Mouse (Mus musculus): ENCODE results near the gene Rfc1.

The Rfc1 gene

GRCm38 (mm10) chr5:65231289-65232003, 104.0 kb downstream of the Rfc1 start:
- in situ Hi-C loops (cut with MboI; ENCODE audit: low pct_unique_long_range_greater_than_20kb in 1 of 2, low sequenced_read_pairs in 2 of 2, unreplicated experiment in 1 of 2), result no loop called here

GRCm38 (mm10) chr5:65224056-65224455, 111.4 kb downstream of the Rfc1 start:
- in situ Hi-C loops (cut with MboI; ENCODE audit: low pct_unique_long_range_greater_than_20kb in 1 of 2, low sequenced_read_pairs in 2 of 2, unreplicated experiment in 1 of 2), result no loop called here

- in situ Hi-C loops (cut with MboI; ENCODE audit: low pct_unique_long_range_greater_than_20kb in 1 of 2, low sequenced_read_pairs in 2 of 2, unreplicated experiment in 1 of 2), result no loop called here
Observed at GRCm38 (mm10) chr5:65221037-65221436, 114.4 kb downstream of the Rfc1 start.

GRCm38 (mm10) chr5:65217305-65218269, 117.9 kb downstream of the Rfc1 start:
- in situ Hi-C loops (cut with MboI; ENCODE audit: low pct_unique_long_range_greater_than_20kb in 1 of 2, low sequenced_read_pairs in 2 of 2, unreplicated experiment in 1 of 2), result no loop called here

GRCm38 (mm10) chr5:65213321-65213720, 122.1 kb downstream of the Rfc1 start:
- in situ Hi-C loops (cut with MboI; ENCODE audit: low pct_unique_long_range_greater_than_20kb in 1 of 2, low sequenced_read_pairs in 2 of 2, unreplicated experiment in 1 of 2), result no loop called here

Data from mouse embryonic stem cell (cell line).